Mouse (Mus musculus) naive thymus-derived CD4-positive, alpha-beta T cell, adult 2 months (primary cell): ENCODE data around the gene Vmn1r77.
"Not testable (repeated sequence)": the region's sequence is repeated elsewhere in the genome, so short reads cannot be mapped to it uniquely, and the experiment has no call there.

ENCODE experiments used
- DNase-seq: peaks from one replicate; pipeline ENCODE4 v3.0.0-alpha.2; 2011; ENCODE audit warnings: low read depth

Vmn1r77 gene

GRCm38 (mm10) chr7:12036452-12036851 is at the start of gene Vmn1r77:
Gene Vmn1r77, plus strand, starts transcription at chr7:12036752.
- DNase-seq, result not testable (repeated sequence)

GRCm38 (mm10) chr7:12011491-12011890 is 25.1 kb upstream of the Vmn1r77 start:
- DNase-seq, result peak; percentile 4

GRCm38 (mm10) chr7:12012392-12012791 is 24.2 kb upstream of the Vmn1r77 start:
- DNase-seq, result not testable (repeated sequence)

- peak; percentile 10 for DNase-seq
Measured at GRCm38 (mm10) chr7:12013106-12013505, 23.4 kb upstream of the Vmn1r77 start.

- DNase-seq, result not testable (repeated sequence)
Measured at GRCm38 (mm10) chr7:12017829-12018228, 18.7 kb upstream of the Vmn1r77 start.

- DNase-seq, result no peak
Measured at GRCm38 (mm10) chr7:12040664-12041063, 4.1 kb downstream of the Vmn1r77 start.
